8 mouse cellular contexts compared by ENCODE assay signal in genomic region chr9:114912680-114913649, GRCm38 (mm10). TPM values are rescaled to one million over a fixed set of nuclear protein-coding genes. Genes with fewer than 3 reads are reported as not detected.
A peak's percentile ranks its signal among the peaks of the same experiment; 100 is the strongest.
DNase-seq lines count a peak whose midpoint lies in the region; ATAC-seq lines count a peak whose summit lies in the region.

No protein-coding gene starts in this region.

- H3K36me3 ChIP-seq in liver, embryonic 12.5 days: peaks cover 51% of the 10 kb centered on the region

- H3K4me3 ChIP-seq in liver, embryonic 12.5 days: no peak overlapping the region

- H3K9me3 ChIP-seq in liver, embryonic 12.5 days (replicated peaks): no peaks in the 10 kb centered on the region

- peak; percentile 70 for DNase-seq in liver
- DNase-seq in forelimb bud, embryonic 11.5 days (ENCODE audit: low read depth, low spot score): peak; percentile 84
- DNase-seq in induced T-regulatory cell, adult 2 months (ENCODE audit: low read depth): peak; percentile 70
- DNase-seq in left cerebral cortex, postnatal 14 days (ENCODE audit: low spot score in 2 of 2): peak; percentile 94
- peak; percentile 66 for DNase-seq in naive thymus-derived CD4-positive, alpha-beta T cell, adult 2 months (ENCODE audit: low read depth)
- peak; percentile 7 to 64 for DNase-seq in thymus, postnatal 10 days (ENCODE audit: low spot score in 2 of 2)

- no peak overlapping the region for H3K27ac ChIP-seq in liver, embryonic 12.5 days

- ATAC-seq in liver, embryonic 12.5 days: no peak
- peak; percentile 42 for ATAC-seq in cerebellum, adult (ENCODE audit: insufficient number of reproducible peaks, low FRiP score, low TSS enrichment)

- H3K9ac ChIP-seq in liver, embryonic 12.5 days: no peak overlapping the region

- no peaks in the 10 kb centered on the region for H3K27me3 ChIP-seq in liver, embryonic 12.5 days (replicated peaks)

- H3K4me1 ChIP-seq in liver, embryonic 12.5 days: peaks cover 13% of the 10 kb centered on the region; the same call in 1 of the 2 replicates

- H3K4me2 ChIP-seq in liver, embryonic 12.5 days: no peak overlapping the region

- intact Hi-C loops in left cerebral cortex, postnatal 14 days (cut with DNase I): loop anchor here (2.0 to 10.0 kb wide), 2 partner anchors 44 to 332 kb away; no protein-coding TSS in a partner anchor

- 60% methylated on average over 18 of the region's 18 CpGs for WGBS in liver, embryonic 12.5 days (ENCODE audit: insufficient replicate concordance)

RNA-seq across cellular contexts. Expression of gene Gpd1l, which starts 20.8 kb away (rescaled TPM):
- 10.5 and 10.9 TPM in 2 replicates for polyA plus RNA-seq in liver, embryonic 12.5 days (2016; fragmentation: Nextera tagmentation; extraction: Ambion mirVana)
- 10 to 100 TPM; 96.1 to 96.2 TPM for total RNA-seq in left cerebral cortex, postnatal 14 days (2021)

Comparison
In these comparisons a context has a peak if more than half of its experiments do, and no peak if none do; other contexts are left out.
1. DNase-seq: peak in every context shown above with its lines; median percentile 94 in left cerebral cortex, postnatal 14 days; 84 in forelimb bud, embryonic 11.5 days; 70 in liver; 70 in induced T-regulatory cell, adult 2 months; 66 in naive thymus-derived CD4-positive, alpha-beta T cell, adult 2 months; 36 in thymus, postnatal 10 days.